Mouse (Mus musculus) liver, adult 2 months (tissue): ENCODE results near the gene B3gnt3. TPM values are rescaled to one million over a fixed set of nuclear protein-coding genes. Genes with fewer than 3 reads are reported as not detected.

Experiments
- DNase-seq: peaks from one replicate; pipeline ENCODE4 v3.0.0-alpha.2; 2011; ENCODE audit warnings: low read depth, low spot score; ENCODE audit errors: extremely low read depth
- H3K27ac ChIP-seq: fragments of 200-500 bp; replicated peaks from 2 replicates; pipeline ENCODE4 v1.5.1; 2012; ENCODE audit warnings: low read depth, mild to moderate bottlenecking, control low read depth, inconsistent platforms, low read length; ENCODE audit not compliant: insufficient read depth
- H3K27me3 ChIP-seq: fragments of 200-500 bp; 2 replicates; pipeline ENCODE4 v1.6.1; 2012; ENCODE audit warnings: mild to moderate bottlenecking, moderate library complexity, low read length, inconsistent platforms; ENCODE audit not compliant: control insufficient read depth, insufficient read depth
- H3K36me3 ChIP-seq: fragments of 200-500 bp; 2 replicates; pipeline ENCODE4 v1.6.1; 2012; ENCODE audit warnings: low read length, inconsistent platforms; ENCODE audit not compliant: control insufficient read depth, insufficient read depth
- H3K4me1 ChIP-seq: fragments of 200-500 bp; 2 replicates; pipeline ENCODE4 v1.6.1; 2011; ENCODE audit warnings: low read length; ENCODE audit not compliant: control insufficient read depth, insufficient read depth
- H3K4me3 ChIP-seq: fragments of 200-500 bp; 2 replicates; pipeline ENCODE4 v1.5.1; 2011; ENCODE audit warnings: low read depth, mild to moderate bottlenecking, control low read depth, low read length, moderate library complexity; ENCODE audit not compliant: insufficient read depth
- H3K79me2 ChIP-seq: fragments of 200-500 bp; 2 replicates; pipeline ENCODE4 v1.6.1; 2012; ENCODE audit warnings: inconsistent platforms, mild to moderate bottlenecking, low read length, moderate library complexity; ENCODE audit not compliant: control insufficient read depth, insufficient read depth
- H3K9ac ChIP-seq: fragments of 200-500 bp; 2 replicates; pipeline ENCODE4 v1.6.1; 2012; ENCODE audit warnings: low read depth, mild to moderate bottlenecking, control low read depth, inconsistent platforms, low read length
- CTCF ChIP-seq: fragments of 200-500 bp; IDR thresholded peaks from 2 replicates; pipeline ENCODE4 v1.5.1; 2011; ENCODE audit warnings: low read depth, low read length, control low read depth
- POLR2A ChIP-seq: fragments of 200-500 bp; IDR thresholded peaks from 2 replicates; pipeline ENCODE4 v1.6.1; 2011; ENCODE audit warnings: low read length, control low read depth; ENCODE audit not compliant: insufficient read depth; ENCODE audit errors: extremely low read depth
- WGBS: fragments of 180-500 bp; shearing (Covaris S2); methylation state at CpG from one replicate; pipeline ENCODE4 v1.1.7; 2018; 5-methylcytosine and 5-hydroxymethylcytosine counted together
- polyA plus RNA-seq: library from polyadenylated mRNA; depleted of rRNA; stranded (reverse); fragments of >200 nt; gene quantifications from 2 replicates; pipeline ENCODE4 v1.2.3, GENCODE M21; 2012
- total RNA-seq: library from RNA; depleted of rRNA; stranded (reverse); fragments of >200 nt; gene quantifications from 2 replicates; pipeline ENCODE4 v1.2.3, GENCODE M21; 2014

Gene B3gnt3
- total and polyA plus RNA-seq, 2 experiments: 0.92 to 2.6 TPM

- H3K4me3 ChIP-seq: no peak overlapping the region
- no peaks in the 10 kb centered on the region for H3K79me2 ChIP-seq
- no peak overlapping the region for H3K27ac ChIP-seq
- no peaks in the 10 kb centered on the region for H3K36me3 ChIP-seq
- TF ChIP-seq POLR2A (no peak), CTCF (no peak)
- H3K9ac ChIP-seq: no peak overlapping the region
- DNase-seq: no peak
- peaks cover 21% of the 10 kb centered on the region for H3K27me3 ChIP-seq
- WGBS: 26% methylated on average over 68 of the region's 68 CpGs
- H3K4me1 ChIP-seq: no peaks in the 10 kb centered on the region
Observed at GRCm38 (mm10) chr8:71693166-71694041, 8.2 kb downstream of the B3gnt3 start.

- DNase-seq: no peak
- no peak overlapping the region for H3K27ac ChIP-seq
- no peak for TF ChIP-seq POLR2A
- TF ChIP-seq CTCF: no peak
- no peak overlapping the region for H3K9ac ChIP-seq
- H3K4me3 ChIP-seq: no peak overlapping the region
- no peaks in the 10 kb centered on the region for H3K36me3 ChIP-seq
- peaks cover 21% of the 10 kb centered on the region for H3K27me3 ChIP-seq
- WGBS: 17% methylated on average over 30 of the region's 30 CpGs
- H3K4me1 ChIP-seq: no peaks in the 10 kb centered on the region
- H3K79me2 ChIP-seq: no peaks in the 10 kb centered on the region
Observed at GRCm38 (mm10) chr8:71692509-71692908, 9.1 kb downstream of the B3gnt3 start.

GRCm38 (mm10) chr8:71689028-71689427 is 12.6 kb downstream of the B3gnt3 start, which contains the start of gene Insl3:
Gene Insl3, plus strand, starts transcription at chr8:71689214.
- WGBS: 25% methylated on average over 33 of the region's 33 CpGs
- Histone ChIP-seq H3K27me3 (peaks cover 22% of the 10 kb centered on the region), H3K79me2 (no peaks in the 10 kb centered on the region), H3K27ac (no peak within 1 kb of the TSS), H3K36me3 (no peaks in the 10 kb centered on the region), H3K9ac (no peak within 1 kb of the TSS), H3K4me3 (no peak within 1 kb of the TSS), H3K4me1 (no peaks in the 10 kb centered on the region)
- no peak for DNase-seq
- TF ChIP-seq POLR2A (no peak), CTCF (no peak)

GRCm38 (mm10) chr8:71687616-71688015 is 14.0 kb downstream of the B3gnt3 start:
- 32% methylated on average over 8 of the region's 8 CpGs for whole genome bisulfite sequencing
- DNase-seq: no peak
- H3K79me2 ChIP-seq: no peaks in the 10 kb centered on the region
- no peak overlapping the region for H3K9ac ChIP-seq
- TF ChIP-seq CTCF (no peak), POLR2A (no peak)
- H3K27ac ChIP-seq: no peak overlapping the region
- H3K4me3 ChIP-seq: no peak overlapping the region
- H3K27me3 ChIP-seq: peaks cover 17% of the 10 kb centered on the region
- no peaks in the 10 kb centered on the region for H3K36me3 ChIP-seq
- H3K4me1 ChIP-seq: no peaks in the 10 kb centered on the region

GRCm38 (mm10) chr8:71686143-71686734 is 15.3 kb downstream of the B3gnt3 start:
- Histone ChIP-seq H3K4me1 (no peaks in the 10 kb centered on the region), H3K27ac (no peak overlapping the region), H3K9ac (no peak overlapping the region), H3K4me3 (no peak overlapping the region), H3K79me2 (no peaks in the 10 kb centered on the region), H3K27me3 (peaks cover 14% of the 10 kb centered on the region), H3K36me3 (no peaks in the 10 kb centered on the region)
- TF ChIP-seq CTCF (no peak), POLR2A (no peak)
- DNase-seq: no peak
- 30% methylated on average over 23 of the region's 23 CpGs for whole genome bisulfite sequencing
